Mouse (Mus musculus) midbrain, embryonic 15.5 days (tissue): ENCODE data around the gene Elp1. TPM values are rescaled to one million over a fixed set of nuclear protein-coding genes. Genes with fewer than 3 reads are reported as not detected.

Experiments
- ATAC-seq: fragments of 200-750 bp; cut with Nextera tagmentation; replicated peaks from 2 replicates; pipeline ENCODE4 v1.8.0; 2017; ENCODE audit warnings: moderate TSS enrichment
- H3K27ac ChIP-seq: fragments of 300-500 bp; sonication (generic); 2 replicates; pipeline ENCODE4 v1.5.1; 2015; ENCODE audit warnings: mild to moderate bottlenecking, inconsistent platforms
- H3K27me3 ChIP-seq: fragments of 300-500 bp; sonication (generic); replicated peaks from 2 replicates; pipeline ENCODE4 v1.6.1; 2015; ENCODE audit warnings: inconsistent platforms
- H3K36me3 ChIP-seq: fragments of 300-500 bp; sonication (generic); replicated peaks from 2 replicates; pipeline ENCODE4 v1.6.1; 2015; ENCODE audit warnings: inconsistent platforms
- H3K4me1 ChIP-seq: fragments of 300-500 bp; sonication (generic); 2 replicates; pipeline ENCODE4 v1.6.1; 2015; ENCODE audit warnings: inconsistent platforms
- H3K4me2 ChIP-seq: fragments of 300-500 bp; sonication (generic); 2 replicates; pipeline ENCODE4 v1.6.1; 2015; ENCODE audit warnings: inconsistent platforms, mild to moderate bottlenecking, moderate library complexity
- H3K4me3 ChIP-seq: fragments of 300-500 bp; sonication (generic); 2 replicates; pipeline ENCODE4 v1.5.1; 2015; ENCODE audit warnings: mild to moderate bottlenecking, inconsistent platforms
- H3K9ac ChIP-seq: fragments of 300-500 bp; sonication (generic); 2 replicates; pipeline ENCODE4 v1.6.1; 2015; ENCODE audit warnings: mild to moderate bottlenecking, inconsistent platforms
- H3K9me3 ChIP-seq: fragments of 300-500 bp; sonication (generic); 2 replicates; pipeline ENCODE4 v1.6.1; 2016; ENCODE audit warnings: inconsistent platforms
- WGBS: fragments of 180-500 bp; shearing (Covaris S2); methylation state at CpG from one replicate; pipeline ENCODE4 v1.1.7; 2015; ENCODE audit warnings: mixed read lengths; 5-methylcytosine and 5-hydroxymethylcytosine counted together
- polyA plus RNA-seq: library from polyadenylated mRNA; unstranded; fragments of >200 nt; fragmentation: Nextera tagmentation; extraction: Ambion mirVana; gene quantifications from 2 replicates; pipeline ENCODE4 v1.2.1, GENCODE M21; 2015

Gene Elp1
- polyA plus RNA-seq, 1 experiment from 2014 or later, result 71.0 TPM

DNA sequence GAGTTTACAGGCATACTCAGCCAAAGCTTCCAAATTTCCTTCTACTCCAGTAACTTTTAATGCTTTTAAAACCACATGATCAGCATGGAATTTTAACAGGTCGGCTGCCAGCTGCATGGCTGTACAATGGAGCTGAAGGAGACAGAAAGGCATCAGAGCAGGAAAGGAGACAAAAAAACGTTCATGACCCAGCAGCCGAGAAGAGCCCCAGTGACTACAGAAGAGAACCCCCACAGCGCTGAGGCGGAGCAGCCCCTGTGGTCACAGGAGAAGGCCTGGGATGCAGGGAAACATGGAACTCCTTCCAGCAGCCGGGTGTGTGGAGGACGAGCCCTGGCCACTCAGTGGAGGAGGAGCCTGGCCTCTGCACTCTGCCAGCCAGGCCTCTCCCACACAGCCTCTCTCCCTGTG lies 27.4 kb upstream of the Elp1 start:
- Histone ChIP-seq H3K9me3 (no peaks in the 10 kb centered on the region), H3K4me2 (no peak overlapping the region), H3K27me3 (no peaks in the 10 kb centered on the region), H3K9ac (no peak overlapping the region), H3K27ac (no peak overlapping the region), H3K4me1 (no peaks in the 10 kb centered on the region), H3K4me3 (no peak overlapping the region), H3K36me3 (peaks cover 11% of the 10 kb centered on the region; the same call in 1 of the 2 replicates)
- 53% methylated on average over 7 of the region's 7 CpGs for WGBS
- ATAC-seq, result no peak

DNA sequence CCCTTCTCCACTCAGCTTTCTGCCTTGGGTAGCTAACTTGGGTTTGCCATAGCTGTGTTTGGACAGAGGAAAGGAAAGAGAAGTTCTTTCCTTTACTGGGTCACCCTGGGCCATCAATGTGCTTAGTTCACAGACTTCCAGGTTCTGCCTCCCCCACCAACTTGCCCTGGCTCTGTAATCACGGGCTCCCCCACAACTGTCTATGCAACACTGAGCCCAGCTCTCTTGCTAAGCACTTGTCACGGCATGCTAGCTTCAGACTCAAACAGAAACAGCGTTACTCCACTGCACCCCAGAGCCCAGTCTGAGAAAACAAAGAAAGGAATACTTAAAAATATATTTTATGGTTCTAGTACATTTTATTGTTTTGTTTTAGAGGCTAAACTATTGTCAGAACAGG lies 26.8 kb upstream of the Elp1 start:
- Histone ChIP-seq H3K27ac (no peak overlapping the region), H3K9ac (no peak overlapping the region), H3K27me3 (no peaks in the 10 kb centered on the region), H3K4me2 (no peak overlapping the region), H3K36me3 (peaks cover 10% of the 10 kb centered on the region; the same call in 1 of the 2 replicates), H3K4me3 (no peak overlapping the region), H3K9me3 (no peaks in the 10 kb centered on the region), H3K4me1 (no peaks in the 10 kb centered on the region)
- WGBS, result 72% methylated on average over 3 of the region's 3 CpGs
- no peak for ATAC-seq

DNA sequence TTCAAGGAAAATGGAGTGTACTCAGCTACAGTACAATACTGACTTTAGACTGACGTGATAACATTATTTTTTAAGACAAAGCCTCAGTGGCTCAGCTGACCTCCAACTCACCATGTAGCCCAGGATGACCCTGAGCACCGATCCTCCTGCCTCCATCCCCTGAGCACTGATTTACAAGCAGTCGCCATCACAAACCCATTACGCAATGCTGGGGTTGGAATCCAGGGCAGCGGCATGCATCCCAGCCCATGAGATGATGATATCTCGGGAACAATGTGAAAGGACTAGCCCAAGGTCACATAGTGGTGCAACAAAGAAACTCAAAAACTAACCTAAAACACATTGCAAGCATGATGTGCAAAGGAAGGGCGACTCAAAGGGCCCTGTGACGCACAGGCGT lies 22.1 kb upstream of the Elp1 start:
- H3K4me1 ChIP-seq, result no peaks in the 10 kb centered on the region
- H3K9ac ChIP-seq, result no peak overlapping the region
- no peak overlapping the region for H3K4me3 ChIP-seq
- H3K4me2 ChIP-seq, result no peak overlapping the region
- WGBS, result 93% methylated on average over 9 of the region's 9 CpGs
- no peak for ATAC-seq
- peaks cover 3% of the 10 kb centered on the region; the same call in 1 of the 2 replicates for H3K36me3 ChIP-seq
- H3K27ac ChIP-seq, result no peak overlapping the region
- no peaks in the 10 kb centered on the region for H3K27me3 ChIP-seq
- no peaks in the 10 kb centered on the region for H3K9me3 ChIP-seq

DNA sequence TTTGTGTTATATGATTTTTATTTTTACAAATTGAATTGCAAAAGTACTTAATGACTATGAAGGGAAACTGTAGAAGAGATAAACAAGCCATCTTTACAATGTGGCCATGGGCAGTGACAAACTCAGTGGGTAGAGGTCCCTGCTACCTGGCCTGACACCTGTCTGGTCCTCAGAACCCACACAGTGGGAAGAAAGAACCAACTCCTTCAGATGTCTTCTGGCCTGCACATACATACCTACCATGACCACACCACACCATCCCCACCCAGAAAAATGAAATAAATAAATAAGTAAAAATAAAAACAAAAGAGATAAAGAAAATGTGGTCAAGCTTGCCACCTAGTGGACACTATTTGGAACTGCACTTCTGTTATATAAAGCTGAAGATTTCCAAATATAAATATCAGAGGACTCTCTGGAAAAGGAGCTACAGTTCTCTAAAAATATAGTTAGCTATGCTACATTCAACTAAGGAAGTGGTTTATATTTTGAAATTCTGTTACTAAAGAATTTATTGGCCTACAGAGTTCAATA lies 18.0 kb upstream of the Elp1 start:
- Histone ChIP-seq H3K4me1 (no peaks in the 10 kb centered on the region), H3K27ac (no peak overlapping the region), H3K4me2 (no peak overlapping the region), H3K9me3 (no peaks in the 10 kb centered on the region), H3K9ac (no peak overlapping the region), H3K4me3 (no peak overlapping the region), H3K27me3 (no peaks in the 10 kb centered on the region), H3K36me3 (no peaks in the 10 kb centered on the region; the same call in 1 of the 2 replicates)
- no peak for ATAC-seq

DNA sequence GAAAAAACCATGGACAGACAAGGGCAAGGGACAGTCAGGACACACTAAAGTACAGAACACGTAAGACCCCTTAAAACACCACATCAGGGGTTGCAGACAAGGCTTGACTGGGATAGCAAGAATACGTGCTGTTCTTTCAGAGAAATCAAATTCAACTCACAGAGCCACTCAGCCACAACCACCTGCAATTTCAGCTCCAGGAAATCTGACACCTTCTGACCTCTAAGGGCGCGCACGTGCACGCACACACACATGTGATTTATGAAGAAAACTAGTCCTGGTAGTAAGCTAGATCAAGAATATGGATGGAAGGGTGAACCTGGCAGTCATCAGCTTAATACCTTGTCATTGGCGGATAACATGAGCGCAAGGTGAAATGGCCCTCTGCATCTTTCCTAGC lies 13.0 kb upstream of the Elp1 start:
- 92% methylated on average over 8 of the region's 8 CpGs for WGBS

DNA sequence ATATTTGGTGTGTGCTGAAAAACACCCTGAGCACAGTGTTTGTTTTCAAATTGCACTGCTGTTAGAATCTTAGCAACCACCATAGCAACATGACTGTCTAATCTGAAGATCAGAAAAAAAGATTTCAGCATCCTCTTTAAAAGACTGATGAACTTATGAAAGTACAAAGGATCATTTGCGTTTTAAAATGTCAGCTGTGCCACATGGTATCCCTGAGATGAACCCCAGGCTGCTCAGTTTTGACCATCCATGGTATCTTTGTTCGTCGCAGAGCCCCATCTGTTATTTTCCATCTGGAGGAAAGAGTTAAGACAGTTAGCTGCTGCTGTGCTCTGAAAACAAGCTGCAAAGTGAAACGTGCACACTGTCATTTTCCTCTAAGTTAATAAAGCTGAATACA lies 10.0 kb upstream of the Elp1 start:
- no peak for ATAC-seq
- peaks cover 19% of the 10 kb centered on the region; the same call in 1 of the 2 replicates for H3K36me3 ChIP-seq
- H3K4me3 ChIP-seq, result no peak overlapping the region
- no peak overlapping the region for H3K4me2 ChIP-seq
- 80% methylated on average over 4 of the region's 4 CpGs for WGBS
- H3K27me3 ChIP-seq, result no peaks in the 10 kb centered on the region
- H3K9me3 ChIP-seq, result no peaks in the 10 kb centered on the region
- no peaks in the 10 kb centered on the region for H3K4me1 ChIP-seq
- H3K27ac ChIP-seq, result no peak overlapping the region
- H3K9ac ChIP-seq, result no peak overlapping the region

More for the DNA sequence above, 13.0 kb upstream of the Elp1 start:
- H3K9ac ChIP-seq, result no peak overlapping the region
- no peak overlapping the region for H3K4me2 ChIP-seq
- no peaks in the 10 kb centered on the region for H3K27me3 ChIP-seq
- no peaks in the 10 kb centered on the region for H3K9me3 ChIP-seq
- no peak overlapping the region for H3K4me3 ChIP-seq
- ATAC-seq, result no peak
- H3K4me1 ChIP-seq, result no peaks in the 10 kb centered on the region
- peaks cover 14% of the 10 kb centered on the region; the same call in 1 of the 2 replicates for H3K36me3 ChIP-seq
- H3K27ac ChIP-seq, result no peak overlapping the region

DNA sequence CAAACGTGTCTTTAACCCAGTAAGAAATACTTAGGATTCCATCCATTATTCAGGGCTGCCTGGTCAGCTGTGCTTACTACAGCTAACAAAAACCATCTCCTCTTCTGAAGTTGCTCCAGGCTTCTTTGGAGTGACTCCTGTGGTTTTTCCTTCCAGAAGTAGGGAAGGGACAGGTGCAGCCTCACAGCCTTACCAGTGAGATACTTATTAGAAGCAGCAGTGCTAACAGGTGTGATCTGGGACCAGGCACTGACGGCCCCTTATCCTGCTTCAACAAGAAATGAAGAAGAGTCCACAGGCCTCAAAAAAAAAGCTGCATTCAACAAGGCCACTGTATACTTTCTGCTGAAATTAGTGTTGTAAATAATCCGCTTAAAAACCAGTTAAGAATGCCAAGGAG lies 9.5 kb upstream of the Elp1 start:
- ATAC-seq, result no peak
- no peak overlapping the region for H3K27ac ChIP-seq
- H3K36me3 ChIP-seq, result peaks cover 23% of the 10 kb centered on the region; the same call in 1 of the 2 replicates
- H3K4me1 ChIP-seq, result no peaks in the 10 kb centered on the region
- WGBS, result 57% methylated on average over 3 of the region's 3 CpGs
- H3K9me3 ChIP-seq, result no peaks in the 10 kb centered on the region
- H3K9ac ChIP-seq, result no peak overlapping the region
- no peak overlapping the region for H3K4me3 ChIP-seq
- no peak overlapping the region for H3K4me2 ChIP-seq
- H3K27me3 ChIP-seq, result no peaks in the 10 kb centered on the region

DNA sequence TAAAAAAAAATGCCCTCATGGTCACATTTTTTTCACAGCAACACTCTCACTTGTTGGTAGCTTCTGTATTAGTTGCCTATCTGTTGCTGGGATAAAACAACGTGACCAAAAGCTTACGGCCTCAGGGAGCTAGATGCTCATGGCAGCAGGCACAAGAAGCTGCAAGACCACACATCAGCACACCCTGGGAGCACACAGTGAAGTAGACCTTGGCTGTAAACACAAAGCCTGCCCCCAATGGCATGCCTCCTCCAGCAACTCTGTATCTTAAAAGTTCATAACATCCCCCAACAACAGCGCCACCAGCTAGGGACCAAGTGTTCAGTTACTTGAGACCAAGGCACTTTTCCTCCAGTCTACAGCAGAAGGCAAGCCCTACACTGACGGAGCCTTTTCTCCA lies 6.9 kb upstream of the Elp1 start:
- Histone ChIP-seq H3K36me3 (peaks cover 34% of the 10 kb centered on the region), H3K27ac (no peak overlapping the region), H3K4me2 (no peak overlapping the region), H3K27me3 (no peaks in the 10 kb centered on the region), H3K9me3 (no peaks in the 10 kb centered on the region), H3K9ac (no peak overlapping the region), H3K4me1 (peaks cover 4% of the 10 kb centered on the region), H3K4me3 (no peak overlapping the region)
- 80% methylated on average over 4 of the region's 4 CpGs for WGBS
- no peak for ATAC-seq

DNA sequence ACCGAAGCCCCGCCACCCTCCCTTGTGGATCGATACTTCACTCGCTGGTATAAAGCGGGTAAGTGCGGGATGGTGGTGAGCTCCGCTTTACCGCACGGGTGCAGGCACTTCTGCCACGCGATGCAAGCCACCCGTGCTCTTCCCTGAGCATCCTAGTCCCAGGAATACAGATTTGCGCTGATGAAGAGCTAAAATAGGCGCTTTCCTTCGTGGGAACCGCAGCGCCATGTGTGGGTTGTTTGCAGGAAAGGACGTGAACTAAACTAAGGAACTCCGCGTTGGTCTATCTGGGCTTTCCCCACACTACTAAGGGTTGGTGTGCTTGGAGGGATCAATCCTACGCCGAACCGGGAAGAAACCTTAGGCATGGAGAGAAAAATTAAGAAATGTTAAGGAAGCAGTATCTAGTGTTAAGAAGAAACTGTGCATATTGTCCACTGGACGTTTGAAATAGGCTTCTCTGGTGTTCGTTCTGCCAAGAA lies 579 bp upstream of the Elp1 start:
- 2% methylated on average over 25 of the region's 25 CpGs for WGBS
- Histone ChIP-seq H3K4me1 (peaks cover 31% of the 10 kb centered on the region), H3K27me3 (no peaks in the 10 kb centered on the region), H3K36me3 (peaks cover 33% of the 10 kb centered on the region), H3K9me3 (no peaks in the 10 kb centered on the region), H3K27ac (peak overlapping the region; percentile 89), H3K4me3 (peak overlapping the region; percentile 78), H3K9ac (peak overlapping the region; percentile 78), H3K4me2 (peak overlapping the region; percentile 81)
- ATAC-seq, result no peak; the same call in 1 of the 2 replicates

DNA sequence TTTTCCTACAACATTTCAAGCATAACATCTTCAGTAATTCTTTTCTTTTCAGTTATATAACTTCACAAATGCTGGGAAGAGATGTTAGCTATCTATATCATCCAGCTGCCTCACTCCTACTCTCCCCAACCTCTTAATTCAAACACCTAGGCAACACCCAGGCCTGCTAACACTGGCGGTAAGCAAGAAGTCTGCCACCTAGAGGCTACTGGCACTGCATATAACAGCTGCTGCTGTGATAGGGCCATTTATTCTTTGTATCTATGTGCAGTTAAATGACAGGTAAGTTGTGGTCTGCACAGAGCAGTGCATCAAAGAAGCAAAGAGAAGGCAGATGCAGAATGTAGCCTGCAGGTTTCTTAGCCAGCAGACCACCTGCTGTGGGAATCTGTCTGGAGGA lies 10.8 kb downstream of the Elp1 start:
- no peak overlapping the region for H3K4me2 ChIP-seq
- no peaks in the 10 kb centered on the region for H3K27me3 ChIP-seq

DNA sequence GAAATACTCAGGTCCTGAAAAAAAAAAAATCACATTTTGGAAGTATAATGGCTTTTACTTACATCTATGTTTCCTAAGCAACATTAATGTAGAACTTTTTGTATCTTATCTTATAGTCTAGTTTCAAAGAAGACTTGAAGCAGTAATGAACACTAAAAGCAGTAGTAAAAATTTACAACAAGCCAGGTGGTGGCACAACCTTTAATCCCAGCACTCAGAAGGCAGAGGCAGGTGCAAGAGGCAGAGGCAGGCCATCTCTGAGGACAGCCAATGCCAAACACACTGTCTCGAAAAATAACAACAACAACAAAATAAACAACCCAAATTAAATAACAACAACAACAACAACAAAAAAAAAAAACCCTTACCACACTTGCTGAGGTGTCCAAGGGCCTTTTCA lies 31.1 kb downstream of the Elp1 start:
- Histone ChIP-seq H3K9me3 (no peaks in the 10 kb centered on the region), H3K27ac (no peak overlapping the region), H3K4me3 (no peak overlapping the region), H3K27me3 (no peaks in the 10 kb centered on the region), H3K4me1 (no peaks in the 10 kb centered on the region), H3K36me3 (peaks cover 73% of the 10 kb centered on the region), H3K9ac (no peak overlapping the region), H3K4me2 (no peak overlapping the region)
- no peak for ATAC-seq
- WGBS, result 74% methylated on average over 1 of the region's 1 CpGs

More for the DNA sequence above, 10.8 kb downstream of the Elp1 start:
- no peak overlapping the region for H3K4me3 ChIP-seq
- H3K9me3 ChIP-seq, result no peaks in the 10 kb centered on the region
- 39% methylated on average over 1 of the region's 1 CpGs for WGBS
- H3K27ac ChIP-seq, result no peak overlapping the region
- ATAC-seq, result no peak
- no peaks in the 10 kb centered on the region for H3K4me1 ChIP-seq
- peaks cover 86% of the 10 kb centered on the region for H3K36me3 ChIP-seq
- no peak overlapping the region for H3K9ac ChIP-seq

DNA sequence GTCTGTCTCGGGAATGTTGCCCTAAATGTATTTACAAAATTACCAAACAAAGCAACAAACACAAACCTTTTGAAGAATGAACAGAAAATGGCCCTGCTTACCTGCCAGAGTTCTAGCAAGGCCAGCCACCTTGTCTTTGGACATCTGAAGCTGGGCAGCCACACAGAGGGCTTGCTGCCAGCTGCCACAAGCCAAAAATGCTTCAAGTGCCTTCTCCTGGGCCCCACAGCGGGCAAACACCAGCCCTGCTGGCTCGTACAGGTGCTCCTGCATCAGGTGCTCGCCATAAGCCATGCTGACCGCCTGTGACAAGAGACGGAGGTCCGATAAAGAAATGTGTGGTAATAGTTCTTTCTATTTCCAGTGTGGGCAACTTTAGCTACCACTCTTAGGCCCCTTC lies 33.2 kb downstream of the Elp1 start:
- Histone ChIP-seq H3K4me3 (no peak overlapping the region), H3K27me3 (no peaks in the 10 kb centered on the region), H3K9ac (no peak overlapping the region), H3K9me3 (no peaks in the 10 kb centered on the region), H3K4me2 (no peak overlapping the region), H3K36me3 (peaks cover 67% of the 10 kb centered on the region), H3K4me1 (no peaks in the 10 kb centered on the region), H3K27ac (no peak overlapping the region)
- no peak for ATAC-seq
- WGBS, result 95% methylated on average over 7 of the region's 7 CpGs

DNA sequence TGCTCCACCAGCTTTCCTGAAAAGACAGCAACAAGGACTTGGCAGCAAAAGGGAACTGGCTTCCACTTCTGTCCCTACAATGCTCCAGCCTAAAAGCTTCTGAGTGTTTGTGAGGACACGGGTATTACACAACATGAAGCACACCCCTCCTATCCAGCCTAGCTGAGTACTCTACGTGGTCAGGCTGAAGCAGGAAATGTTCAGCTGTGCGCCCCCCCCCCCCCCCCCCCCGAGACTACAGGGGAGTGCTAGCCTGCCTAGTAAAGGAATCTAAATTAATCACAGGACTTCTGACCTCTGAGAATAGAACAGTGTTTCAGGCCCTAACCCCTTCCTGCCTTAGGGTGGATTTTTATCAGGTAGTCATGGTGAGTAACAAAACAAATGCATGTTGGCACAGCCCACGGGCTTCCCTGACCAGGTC lies 34.3 kb downstream of the Elp1 start:
- H3K9ac ChIP-seq, result no peak overlapping the region
- H3K9me3 ChIP-seq, result no peaks in the 10 kb centered on the region
- H3K27ac ChIP-seq, result no peak overlapping the region
- H3K4me2 ChIP-seq, result no peak overlapping the region
- WGBS, result 81% methylated on average over 5 of the region's 5 CpGs
- H3K4me3 ChIP-seq, result no peak overlapping the region
- H3K27me3 ChIP-seq, result no peaks in the 10 kb centered on the region
- peaks cover 57% of the 10 kb centered on the region for H3K36me3 ChIP-seq
- no peaks in the 10 kb centered on the region for H3K4me1 ChIP-seq
- no peak for ATAC-seq
